Mouse (Mus musculus) stomach, embryonic 15.5 days (tissue): ENCODE results near the gene Tgfbr3. TPM values are rescaled to one million over a fixed set of nuclear protein-coding genes. Genes with fewer than 3 reads are reported as not detected.

ENCODE experiments used
- ATAC-seq: fragments of 200-750 bp; cut with Nextera tagmentation; 2 replicates; pipeline ENCODE4 v1.8.0; 2017; ENCODE audit warnings: low read depth, moderate number of reproducible peaks, moderate TSS enrichment; ENCODE audit not compliant: insufficient read depth, low FRiP score
- H3K27ac ChIP-seq: fragments of 300-500 bp; sonication (generic); 2 replicates; pipeline ENCODE4 v1.5.1; 2015; ENCODE audit warnings: mild to moderate bottlenecking, inconsistent platforms
- H3K27me3 ChIP-seq: fragments of 300-500 bp; sonication (generic); replicated peaks from 2 replicates; pipeline ENCODE4 v1.6.1; 2015; ENCODE audit warnings: inconsistent platforms
- H3K36me3 ChIP-seq: fragments of 300-500 bp; sonication (generic); 2 replicates; pipeline ENCODE4 v1.6.1; 2015; ENCODE audit warnings: inconsistent platforms
- H3K4me1 ChIP-seq: fragments of 300-500 bp; sonication (generic); 2 replicates; pipeline ENCODE4 v1.6.1; 2015; ENCODE audit warnings: inconsistent platforms
- H3K4me2 ChIP-seq: fragments of 300-500 bp; sonication (generic); 2 replicates; pipeline ENCODE4 v1.6.1; 2015; ENCODE audit warnings: mild to moderate bottlenecking, inconsistent platforms
- H3K4me3 ChIP-seq: fragments of 300-500 bp; sonication (generic); replicated peaks from 2 replicates; pipeline ENCODE4 v1.5.1; 2015; ENCODE audit warnings: inconsistent platforms
- H3K9ac ChIP-seq: fragments of 300-500 bp; sonication (generic); 2 replicates; pipeline ENCODE4 v1.6.1; 2015; ENCODE audit warnings: inconsistent platforms
- H3K9me3 ChIP-seq: fragments of 300-500 bp; sonication (generic); 2 replicates; pipeline ENCODE4 v1.6.1; 2016; ENCODE audit warnings: inconsistent platforms
- WGBS: fragments of 180-500 bp; shearing (Covaris S2); methylation state at CpG from one replicate; pipeline ENCODE4 v1.1.7; 2015; 5-methylcytosine and 5-hydroxymethylcytosine counted together
- polyA plus RNA-seq: library from polyadenylated mRNA; unstranded; fragments of >200 nt; fragmentation: Nextera tagmentation; extraction: Ambion mirVana; gene quantifications from 2 replicates; pipeline ENCODE4 v1.2.1, GENCODE M21; 2015

Gene Tgfbr3
- polyA plus RNA-seq, 1 experiment from 2014 or later = 20.3 TPM

GRCm38 (mm10) chr5:107165271-107165670 is 124.2 kb downstream of the Tgfbr3 start:
- Histone ChIP-seq H3K9ac (no peak overlapping the region), H3K4me2 (no peak overlapping the region), H3K27ac (no peak overlapping the region), H3K36me3 (no peaks in the 10 kb centered on the region), H3K27me3 (no peaks in the 10 kb centered on the region), H3K9me3 (no peaks in the 10 kb centered on the region), H3K4me1 (peaks cover 35% of the 10 kb centered on the region), H3K4me3 (no peak overlapping the region)
- 79% methylated on average over 5 of the region's 5 CpGs for WGBS
- no peak for ATAC-seq

- no peak for ATAC-seq
- Histone ChIP-seq H3K4me2 (no peak overlapping the region), H3K9me3 (no peaks in the 10 kb centered on the region), H3K27me3 (no peaks in the 10 kb centered on the region), H3K36me3 (no peaks in the 10 kb centered on the region), H3K4me3 (no peak overlapping the region), H3K4me1 (peaks cover 35% of the 10 kb centered on the region), H3K27ac (no peak overlapping the region), H3K9ac (no peak overlapping the region)
- whole genome bisulfite sequencing = 84% methylated on average over 4 of the region's 4 CpGs
Observed at GRCm38 (mm10) chr5:107164856-107165255, 124.6 kb downstream of the Tgfbr3 start.

- WGBS = 50% methylated on average over 4 of the region's 4 CpGs
- H3K27ac ChIP-seq = peak overlapping the region; percentile 35; the same call in 1 of the 2 replicates
- H3K9ac ChIP-seq = no peak overlapping the region
- H3K4me2 ChIP-seq = no peak overlapping the region
- H3K4me1 ChIP-seq = peaks cover 35% of the 10 kb centered on the region
- no peak overlapping the region for H3K4me3 ChIP-seq
- H3K9me3 ChIP-seq = no peaks in the 10 kb centered on the region
- ATAC-seq = no peak
- no peaks in the 10 kb centered on the region for H3K27me3 ChIP-seq
- no peaks in the 10 kb centered on the region for H3K36me3 ChIP-seq
Observed at GRCm38 (mm10) chr5:107164146-107164545, 125.3 kb downstream of the Tgfbr3 start.

- no peak for ATAC-seq
- Histone ChIP-seq H3K36me3 (no peaks in the 10 kb centered on the region), H3K4me3 (no peak overlapping the region), H3K27me3 (no peaks in the 10 kb centered on the region), H3K9ac (no peak overlapping the region), H3K9me3 (no peaks in the 10 kb centered on the region), H3K4me2 (no peak overlapping the region), H3K4me1 (peaks cover 35% of the 10 kb centered on the region), H3K27ac (no peak overlapping the region)
Observed at GRCm38 (mm10) chr5:107163336-107163735, 126.1 kb downstream of the Tgfbr3 start.

GRCm38 (mm10) chr5:107162812-107163211 is 126.6 kb downstream of the Tgfbr3 start:
- no peak for ATAC-seq
- H3K27me3 ChIP-seq = no peaks in the 10 kb centered on the region
- H3K4me3 ChIP-seq = no peak overlapping the region
- peaks cover 33% of the 10 kb centered on the region for H3K4me1 ChIP-seq
- H3K9me3 ChIP-seq = no peaks in the 10 kb centered on the region
- WGBS = 76% methylated on average over 6 of the region's 6 CpGs
- H3K27ac ChIP-seq = no peak overlapping the region
- no peak overlapping the region for H3K4me2 ChIP-seq
- H3K9ac ChIP-seq = no peak overlapping the region
- no peaks in the 10 kb centered on the region for H3K36me3 ChIP-seq

- no peak overlapping the region for H3K4me2 ChIP-seq
- H3K27me3 ChIP-seq = no peaks in the 10 kb centered on the region
- no peaks in the 10 kb centered on the region for H3K36me3 ChIP-seq
- H3K4me1 ChIP-seq = peaks cover 32% of the 10 kb centered on the region
- no peak overlapping the region for H3K4me3 ChIP-seq
- 89% methylated on average over 4 of the region's 4 CpGs for WGBS
- no peak overlapping the region for H3K27ac ChIP-seq
- no peak overlapping the region for H3K9ac ChIP-seq
- H3K9me3 ChIP-seq = no peaks in the 10 kb centered on the region
- no peak for ATAC-seq
Observed at GRCm38 (mm10) chr5:107162319-107162718, 127.1 kb downstream of the Tgfbr3 start.

- no peaks in the 10 kb centered on the region for H3K36me3 ChIP-seq
- no peak for ATAC-seq
- H3K9me3 ChIP-seq = no peaks in the 10 kb centered on the region
- H3K27ac ChIP-seq = no peak overlapping the region
- no peak overlapping the region for H3K4me3 ChIP-seq
- no peak overlapping the region for H3K4me2 ChIP-seq
- peaks cover 21% of the 10 kb centered on the region; the same call in 1 of the 2 replicates for H3K4me1 ChIP-seq
- WGBS = 64% methylated on average over 8 of the region's 8 CpGs
- no peaks in the 10 kb centered on the region for H3K27me3 ChIP-seq
- H3K9ac ChIP-seq = no peak overlapping the region
Observed at GRCm38 (mm10) chr5:107159914-107160890, 129.2 kb downstream of the Tgfbr3 start.

- no peak for ATAC-seq
- Histone ChIP-seq H3K27me3 (no peaks in the 10 kb centered on the region), H3K9ac (no peak overlapping the region), H3K36me3 (no peaks in the 10 kb centered on the region), H3K9me3 (no peaks in the 10 kb centered on the region), H3K4me2 (no peak overlapping the region), H3K4me1 (peaks cover 16% of the 10 kb centered on the region; the same call in 1 of the 2 replicates), H3K27ac (no peak overlapping the region), H3K4me3 (no peak overlapping the region)
- 87% methylated on average over 7 of the region's 7 CpGs for WGBS
Observed at GRCm38 (mm10) chr5:107158531-107159178, 130.8 kb downstream of the Tgfbr3 start.

GRCm38 (mm10) chr5:107157384-107157783 is 132.0 kb downstream of the Tgfbr3 start:
- Histone ChIP-seq H3K4me2 (no peak overlapping the region), H3K9me3 (no peaks in the 10 kb centered on the region), H3K9ac (no peak overlapping the region), H3K27ac (peak overlapping the region; percentile 40; the same call in 1 of the 2 replicates), H3K27me3 (no peaks in the 10 kb centered on the region), H3K36me3 (no peaks in the 10 kb centered on the region), H3K4me3 (no peak overlapping the region), H3K4me1 (peaks cover 12% of the 10 kb centered on the region; the same call in 1 of the 2 replicates)
- ATAC-seq = peak; percentile 45
- 33% methylated on average over 9 of the region's 9 CpGs for WGBS

GRCm38 (mm10) chr5:107156096-107156495 is 133.3 kb downstream of the Tgfbr3 start:
- peaks cover 24% of the 10 kb centered on the region for H3K4me1 ChIP-seq
- H3K27ac ChIP-seq = no peak overlapping the region
- H3K36me3 ChIP-seq = no peaks in the 10 kb centered on the region
- no peak overlapping the region for H3K4me3 ChIP-seq
- WGBS = 86% methylated on average over 3 of the region's 3 CpGs
- H3K27me3 ChIP-seq = no peaks in the 10 kb centered on the region
- no peaks in the 10 kb centered on the region for H3K9me3 ChIP-seq
- H3K4me2 ChIP-seq = no peak overlapping the region
- no peak overlapping the region for H3K9ac ChIP-seq
- ATAC-seq = no peak

- Histone ChIP-seq H3K4me3 (no peak overlapping the region), H3K27me3 (no peaks in the 10 kb centered on the region), H3K9me3 (no peaks in the 10 kb centered on the region), H3K9ac (no peak overlapping the region), H3K4me2 (no peak overlapping the region), H3K36me3 (no peaks in the 10 kb centered on the region), H3K27ac (peak overlapping the region; percentile 49; the same call in 1 of the 2 replicates), H3K4me1 (peaks cover 33% of the 10 kb centered on the region)
- ATAC-seq = peak; percentile 66; the same call in 1 of the 2 replicates
- 72% methylated on average over 4 of the region's 4 CpGs for WGBS
Observed at GRCm38 (mm10) chr5:107152989-107153388, 136.4 kb downstream of the Tgfbr3 start.

GRCm38 (mm10) chr5:107151320-107151719 is 138.1 kb downstream of the Tgfbr3 start:
- H3K36me3 ChIP-seq = no peaks in the 10 kb centered on the region
- 51% methylated on average over 3 of the region's 3 CpGs for WGBS
- H3K9ac ChIP-seq = no peak overlapping the region
- ATAC-seq = peak; percentile 49; the same call in 1 of the 2 replicates
- H3K4me3 ChIP-seq = no peak overlapping the region
- H3K27me3 ChIP-seq = no peaks in the 10 kb centered on the region
- H3K27ac ChIP-seq = peak overlapping the region; percentile 62
- H3K4me2 ChIP-seq = no peak overlapping the region
- no peaks in the 10 kb centered on the region for H3K9me3 ChIP-seq
- peaks cover 26% of the 10 kb centered on the region for H3K4me1 ChIP-seq
